Mouse (Mus musculus): ENCODE data around the gene Ppp1r14c.
A peak's percentile ranks its signal among the peaks of the same experiment; 100 is the strongest.

The Ppp1r14c gene

GRCm38 (mm10) chr10:3403416-3404137 lies 37.7 kb downstream of the Ppp1r14c start:
- no peak for DNase-seq

DNA sequence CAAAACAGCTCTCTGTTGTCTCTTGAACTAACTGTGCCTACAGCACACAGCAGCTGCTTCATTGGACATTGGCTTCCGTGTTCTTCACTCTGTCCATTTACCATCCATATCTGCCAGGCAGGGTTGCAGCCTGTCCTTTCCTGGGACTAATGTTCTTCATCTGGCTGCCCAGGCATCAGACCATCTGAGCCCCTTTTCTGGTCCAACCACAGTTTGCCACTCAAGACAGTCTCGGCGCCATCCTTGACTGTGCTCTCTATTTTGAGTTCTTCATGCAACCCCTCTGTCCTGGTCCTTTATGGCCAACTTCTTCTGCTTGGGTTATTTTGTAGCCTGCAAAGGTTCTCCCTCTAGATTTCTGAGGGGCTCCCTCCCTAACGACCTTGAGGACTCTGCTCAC lies 38.5 kb downstream of the Ppp1r14c start:
- no peak for DNase-seq

DNA sequence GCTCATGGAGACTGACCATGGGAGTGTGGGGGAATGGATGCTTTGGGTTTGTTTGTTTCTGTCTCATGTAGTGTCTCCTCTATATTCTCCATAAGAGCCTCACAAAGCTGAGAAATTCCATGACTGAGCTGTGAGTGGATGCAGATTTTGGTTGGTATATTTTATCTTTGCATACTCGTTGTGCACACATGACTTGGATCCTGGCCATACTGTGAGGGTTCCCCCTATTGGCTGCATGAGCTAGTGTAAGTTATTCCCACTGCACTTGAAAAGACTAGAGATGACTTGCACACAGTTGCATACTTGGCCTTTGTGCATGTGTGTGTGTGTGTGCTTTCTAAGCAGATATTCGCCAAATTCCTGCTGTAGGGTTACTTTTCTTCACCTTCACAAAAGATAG lies 40.4 kb downstream of the Ppp1r14c start:
- DNase-seq: no peak

DNA sequence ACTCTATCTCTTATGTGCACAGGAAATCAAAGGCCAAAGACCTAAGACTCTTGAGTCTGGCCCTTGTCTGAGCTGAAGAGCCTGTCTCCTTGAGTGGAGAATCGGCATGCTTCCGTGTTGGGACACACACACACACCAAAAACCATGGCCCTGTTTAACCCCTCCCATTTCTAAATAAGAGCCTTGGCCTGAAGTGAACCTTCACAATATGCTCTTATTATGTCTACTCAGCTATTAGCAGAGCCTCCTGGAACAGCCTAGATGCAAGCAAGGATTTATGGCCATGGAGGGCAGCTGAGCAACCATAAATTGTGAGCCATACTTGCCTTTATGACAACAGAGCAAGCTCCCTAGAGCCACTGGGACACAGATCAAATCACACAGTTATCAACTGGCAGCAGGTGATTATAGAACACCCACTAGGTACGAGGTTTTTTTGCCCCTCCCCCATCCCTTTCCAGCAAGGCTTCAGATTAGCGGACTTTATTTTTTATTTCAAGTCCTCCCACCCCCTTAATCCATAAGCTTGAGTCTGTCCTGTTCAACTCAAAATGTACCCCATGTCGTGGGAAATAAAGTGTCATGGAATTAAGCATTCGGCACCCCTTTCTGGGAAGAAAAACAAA lies 42.3 kb downstream of the Ppp1r14c start:
- DNase-seq: peak; percentile 52 to 60

- DNase-seq: no peak
Measured at GRCm38 (mm10) chr10:3408699-3409098, 42.8 kb downstream of the Ppp1r14c start.

GRCm38 (mm10) chr10:3411222-3411621 lies 45.4 kb downstream of the Ppp1r14c start:
- no peak for DNase-seq

DNA sequence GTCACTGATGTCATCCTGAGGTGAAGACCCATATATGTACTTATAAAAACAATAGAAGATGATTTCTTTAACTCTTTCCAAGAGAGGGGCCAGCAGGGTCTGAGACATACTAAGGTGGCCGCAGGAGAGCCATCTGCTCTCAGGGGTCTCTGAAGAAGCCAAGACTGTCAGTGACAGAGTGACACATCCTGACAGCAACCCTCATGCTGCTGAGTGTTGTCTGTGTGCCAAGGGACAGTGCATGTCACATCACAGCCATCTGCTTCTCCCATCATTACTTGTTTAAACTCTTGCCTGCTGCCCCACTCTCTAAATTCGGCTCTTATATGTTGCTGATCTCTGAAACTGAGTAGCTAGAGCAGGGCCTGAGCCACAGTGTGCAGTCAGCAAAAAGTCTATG lies 45.8 kb downstream of the Ppp1r14c start:
- no peak for DNase-seq

GRCm38 (mm10) chr10:3414813-3415212 lies 49.0 kb downstream of the Ppp1r14c start:
- DNase-seq: no peak

- DNase-seq: no peak
Measured at GRCm38 (mm10) chr10:3416565-3416964, 50.7 kb downstream of the Ppp1r14c start.

DNA sequence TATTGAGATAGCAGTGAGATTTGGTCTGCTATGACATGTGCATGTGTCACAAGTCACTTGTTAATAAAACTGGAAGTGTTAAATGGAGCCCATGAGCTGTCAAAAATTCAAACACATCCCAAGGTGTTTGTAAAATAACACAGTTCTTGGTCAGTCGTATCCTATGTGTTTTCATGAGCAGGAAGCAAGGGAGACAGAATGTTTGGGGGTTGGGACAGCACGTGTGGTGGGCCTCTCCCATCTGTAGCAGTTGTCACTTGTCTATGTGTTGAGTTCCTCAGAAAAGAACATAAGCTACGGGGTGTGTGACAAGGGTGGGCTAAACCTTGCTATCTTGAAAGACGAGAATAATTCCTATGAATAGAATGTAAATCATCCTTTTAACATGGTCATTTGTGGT lies 51.6 kb downstream of the Ppp1r14c start:
- DNase-seq: no peak

DNA sequence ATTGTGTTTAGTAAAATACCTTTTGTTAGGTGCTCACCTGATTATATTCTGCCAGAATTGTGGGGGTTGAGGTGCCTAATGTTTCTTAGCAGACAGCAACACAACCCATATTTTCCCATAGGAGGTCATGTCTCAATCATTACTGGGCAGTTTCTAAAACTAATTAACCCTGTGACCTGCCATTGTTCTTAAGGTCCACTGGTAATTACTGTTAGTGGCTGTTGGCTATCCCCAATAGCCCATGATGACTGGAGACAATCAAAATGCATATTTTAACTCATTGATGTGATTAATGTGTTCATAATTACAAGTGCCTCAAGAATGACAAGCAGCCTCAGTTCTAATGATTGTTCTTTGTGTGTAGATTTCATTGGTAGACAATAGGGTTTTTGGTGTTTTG lies 58.2 kb downstream of the Ppp1r14c start:
- no peak for DNase-seq

DNA sequence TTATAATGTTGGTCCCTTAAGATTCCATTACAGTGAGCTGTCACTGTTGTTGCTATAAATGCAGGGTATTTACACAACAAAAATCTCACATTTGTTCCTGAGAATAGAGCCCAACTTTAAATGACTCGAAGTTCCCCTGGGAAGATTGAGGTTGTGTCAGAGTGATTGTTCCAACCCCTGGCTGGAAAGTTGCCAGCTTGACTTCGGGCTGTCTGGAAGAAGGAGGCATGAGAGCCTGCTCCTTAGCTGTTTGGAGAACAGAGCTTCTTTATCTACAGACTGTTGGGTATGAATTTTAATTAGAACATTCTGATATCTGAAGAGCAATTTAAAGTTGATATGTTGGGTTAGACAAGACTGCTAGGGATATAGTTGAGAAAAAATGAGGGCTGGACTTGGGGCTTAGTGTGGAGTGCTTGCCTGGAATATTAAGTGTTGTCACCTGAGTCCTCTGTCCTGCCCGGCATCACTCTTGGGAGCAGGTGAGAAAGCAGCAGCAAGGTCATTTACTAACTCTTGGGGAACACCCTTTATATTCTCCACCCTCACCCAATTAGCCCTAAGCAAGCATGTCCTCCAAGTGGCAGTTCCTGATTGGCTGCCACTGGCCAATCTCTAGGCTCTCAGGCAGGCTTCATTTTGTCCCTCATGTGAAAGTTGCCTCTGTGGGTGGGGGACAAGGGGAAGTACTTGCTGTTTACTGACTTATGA lies 62.0 kb downstream of the Ppp1r14c start:
- DNase-seq: no peak

GRCm38 (mm10) chr10:3434848-3435474 lies 69.1 kb downstream of the Ppp1r14c start:
- no peak for DNase-seq

DNA sequence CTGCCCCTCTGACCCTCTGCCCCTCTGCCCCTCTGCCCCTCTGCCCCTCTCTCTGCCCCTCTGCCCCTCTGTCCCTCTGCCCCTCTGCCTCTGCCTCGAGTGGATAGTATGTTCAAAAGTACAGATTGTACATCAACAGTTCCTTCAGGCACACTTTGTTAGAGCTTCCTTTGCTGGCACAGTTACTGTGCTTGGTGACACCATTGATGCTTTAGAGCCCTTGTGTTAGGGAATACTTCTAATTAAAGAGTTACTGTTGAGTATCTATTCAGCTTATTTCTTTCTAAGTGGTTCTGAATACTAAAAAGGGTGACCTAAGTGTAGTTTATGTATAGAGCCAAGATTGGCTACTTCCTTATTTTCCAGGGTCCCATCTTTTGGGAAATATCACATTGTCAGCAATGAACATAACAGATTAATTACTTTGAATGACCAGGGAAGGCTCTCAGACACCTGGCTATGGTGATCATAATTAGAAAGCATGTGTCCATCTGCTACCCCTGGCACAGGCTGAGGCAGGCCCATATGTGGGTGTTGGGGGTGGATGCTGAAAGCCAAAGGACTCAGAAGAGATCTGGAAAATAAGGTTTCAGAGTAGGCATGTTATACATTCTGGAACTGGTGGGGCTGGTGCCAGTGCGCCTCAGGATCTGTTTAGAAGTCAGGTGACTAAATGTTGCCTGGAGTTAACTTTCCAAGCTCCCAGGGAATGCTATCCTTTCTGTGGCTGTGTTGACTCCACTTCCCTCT lies 75.0 kb downstream of the Ppp1r14c start:
- DNase-seq: no peak

DNA sequence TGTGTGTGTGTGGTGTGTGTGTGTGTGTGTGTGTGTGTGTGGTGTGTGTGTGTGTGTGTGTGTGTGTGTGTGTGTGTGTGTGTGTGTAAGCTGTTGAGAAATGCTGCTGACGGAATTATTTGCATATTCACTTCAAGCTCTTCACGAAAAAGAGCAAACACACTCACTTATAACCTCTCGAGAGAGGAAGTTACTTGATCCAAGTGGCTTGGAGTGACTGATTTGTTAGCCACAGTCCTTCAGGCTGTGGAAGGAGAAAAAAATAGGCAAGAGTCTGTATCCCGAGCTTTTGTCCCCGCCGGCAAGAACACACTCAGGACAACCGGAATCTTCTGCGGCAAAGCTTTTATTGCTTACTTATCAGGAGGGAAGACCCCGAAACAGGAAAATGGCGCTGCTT lies 80.9 kb downstream of the Ppp1r14c start:
- DNase-seq: peak; percentile 29 to 55

DNA sequence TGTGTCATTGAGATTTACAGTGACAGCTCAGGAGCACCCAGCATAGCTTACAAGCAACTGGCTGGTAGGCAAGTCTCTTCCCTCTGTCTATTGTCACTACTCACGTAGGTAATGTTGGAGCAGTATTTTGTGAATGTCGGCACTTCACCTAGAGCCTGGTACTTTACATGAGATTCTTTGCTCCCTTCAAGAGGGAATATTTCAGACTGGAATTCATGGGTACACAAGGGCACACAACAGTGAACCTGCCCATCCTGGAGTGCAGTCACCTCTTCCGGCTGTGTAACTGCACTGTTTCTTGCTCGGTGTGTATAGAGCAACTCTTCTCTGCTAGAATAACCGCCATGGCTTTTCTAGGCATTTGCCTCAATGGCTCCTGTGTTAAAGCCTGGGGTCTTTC lies 82.8 kb downstream of the Ppp1r14c start:
- DNase-seq: no peak

DNA sequence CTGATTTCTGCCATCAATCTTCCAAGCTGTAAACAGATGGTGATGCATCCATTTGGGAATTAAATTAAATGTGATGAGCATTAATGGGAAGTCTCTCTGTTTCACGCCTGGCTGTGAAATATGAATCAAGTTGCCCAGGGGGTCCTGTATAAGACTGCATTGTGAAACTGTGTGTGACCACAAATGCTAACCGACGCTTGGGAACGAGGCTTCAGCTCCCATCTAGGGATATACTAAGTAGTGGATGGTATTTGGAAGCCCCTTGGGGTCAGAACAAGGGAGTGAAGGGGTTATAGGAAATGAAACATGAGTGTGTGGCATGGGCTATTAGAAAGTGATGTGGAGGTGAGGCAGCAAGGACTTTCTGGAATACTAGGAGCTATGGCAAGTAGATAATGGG lies 86.1 kb downstream of the Ppp1r14c start:
- DNase-seq: no peak

GRCm38 (mm10) chr10:3452822-3453475 lies 87.1 kb downstream of the Ppp1r14c start:
- peak; percentile 35 to 79 for DNase-seq

DNA sequence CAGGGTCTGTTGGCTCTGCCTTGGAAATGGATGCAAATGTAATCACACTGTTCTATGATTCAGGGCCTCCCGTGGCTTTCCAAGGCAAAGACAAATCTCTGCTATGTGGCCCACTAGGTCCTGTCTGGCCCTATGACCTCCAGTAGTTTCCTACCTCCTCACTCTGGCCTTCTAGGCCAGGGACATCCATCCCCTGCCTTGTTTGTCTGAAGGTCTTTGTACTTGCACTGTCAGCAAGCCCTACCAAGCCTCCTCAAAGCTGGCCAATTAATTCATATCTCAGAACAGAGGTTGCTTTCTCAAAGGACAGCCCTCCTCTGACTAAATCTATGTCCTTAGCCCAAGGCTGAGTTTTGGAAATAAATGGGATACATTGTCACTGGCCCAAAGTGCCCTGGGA lies 92.8 kb downstream of the Ppp1r14c start:
- DNase-seq: no peak

GRCm38 (mm10) chr10:3460841-3461240 lies 95.0 kb downstream of the Ppp1r14c start:
- DNase-seq: no peak

DNA sequence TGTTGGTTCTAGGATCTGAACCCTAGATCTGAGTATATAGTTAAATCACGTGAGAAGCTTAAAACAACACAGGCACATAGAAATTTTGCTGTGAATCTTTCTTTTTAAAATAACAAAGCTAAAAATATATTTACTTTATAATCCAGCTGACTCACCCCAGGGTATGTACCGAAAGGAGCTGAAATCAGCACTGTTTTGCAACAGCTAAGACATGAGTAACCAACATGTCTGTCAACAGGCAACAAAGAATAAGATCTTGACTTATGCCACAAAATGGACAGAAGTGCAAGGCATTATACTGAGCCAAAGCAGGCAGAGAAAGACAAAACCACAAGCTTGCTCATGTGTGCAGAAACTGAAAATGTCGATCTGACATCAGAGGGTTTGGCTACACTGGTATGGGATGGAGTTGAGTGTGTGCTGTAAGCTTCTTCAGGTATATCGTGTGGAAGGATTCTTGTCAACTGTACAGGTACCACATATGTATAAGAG lies 100.3 kb downstream of the Ppp1r14c start:
- DNase-seq: no peak

- DNase-seq: no peak
Measured at GRCm38 (mm10) chr10:3468590-3468989, 102.7 kb downstream of the Ppp1r14c start.
